Mouse (Mus musculus) MEL-GATA-1-ER (cell line): ENCODE results near the gene Mylk.

Source experiments
- DNase-seq: peaks from one replicate; pipeline ENCODE4 v3.0.0-alpha.2; 2012; ENCODE audit warnings: low read depth; ENCODE audit errors: extremely low read depth

The Mylk gene

GRCm38 (mm10) chr16:34978018-34978417 is 233.0 kb downstream of the Mylk start:
- no peak for DNase-seq

- no peak for DNase-seq
Measured at GRCm38 (mm10) chr16:34981009-34981408, 236.0 kb downstream of the Mylk start.

- DNase-seq, result no peak
Measured at GRCm38 (mm10) chr16:34984203-34985030, 239.4 kb downstream of the Mylk start.

- no peak for DNase-seq
Measured at GRCm38 (mm10) chr16:34985031-34985346, 240.0 kb downstream of the Mylk start.

- no peak for DNase-seq
Measured at GRCm38 (mm10) chr16:34986211-34986825, 241.3 kb downstream of the Mylk start.

- DNase-seq, result no peak
Measured at GRCm38 (mm10) chr16:34991365-34991764, 246.4 kb downstream of the Mylk start.

GRCm38 (mm10) chr16:34992854-34993253 is 247.8 kb downstream of the Mylk start:
- no peak for DNase-seq

GRCm38 (mm10) chr16:34993694-34994330 is 248.8 kb downstream of the Mylk start:
- DNase-seq, result no peak

- DNase-seq, result no peak
Measured at GRCm38 (mm10) chr16:34994641-34995141, 249.7 kb downstream of the Mylk start.

- DNase-seq, result peak; percentile 2
Measured at GRCm38 (mm10) chr16:34996133-34996532, 251.1 kb downstream of the Mylk start.

GRCm38 (mm10) chr16:34997052-34997451 is 252.0 kb downstream of the Mylk start:
- no peak for DNase-seq

GRCm38 (mm10) chr16:34997576-34997975 is 252.6 kb downstream of the Mylk start:
- DNase-seq, result no peak

GRCm38 (mm10) chr16:34999016-34999415 is 254.0 kb downstream of the Mylk start:
- no peak for DNase-seq

- DNase-seq, result no peak
Measured at GRCm38 (mm10) chr16:34999986-35000385, 255.0 kb downstream of the Mylk start.

- no peak for DNase-seq
Measured at GRCm38 (mm10) chr16:35000923-35001560, 256.0 kb downstream of the Mylk start.

- no peak for DNase-seq
Measured at GRCm38 (mm10) chr16:35004356-35004755, 259.3 kb downstream of the Mylk start.

- DNase-seq, result no peak
Measured at GRCm38 (mm10) chr16:35004756-35005155, 259.7 kb downstream of the Mylk start.

GRCm38 (mm10) chr16:35006251-35006650 is 261.2 kb downstream of the Mylk start:
- DNase-seq, result no peak

- no peak for DNase-seq
Measured at GRCm38 (mm10) chr16:35007361-35007760, 262.4 kb downstream of the Mylk start.

GRCm38 (mm10) chr16:35008447-35008846 is 263.4 kb downstream of the Mylk start:
- DNase-seq, result no peak

- DNase-seq, result no peak
Measured at GRCm38 (mm10) chr16:35013501-35013900, 268.5 kb downstream of the Mylk start.

GRCm38 (mm10) chr16:35016491-35016890 is 271.5 kb downstream of the Mylk start:
- DNase-seq, result no peak
